Mouse (Mus musculus) cerebellum, postnatal 14 days (tissue): ENCODE data around the gene Caln1.

ENCODE experiments used
- DNase-seq, 2 experiments: peaks; one replicate each; pipeline ENCODE4 v3.0.0; 2021; ENCODE audit warnings: mixed read lengths in 2 of 2

Caln1 gene

GRCm38 (mm10) chr5:130369237-130369636 is at the start of gene Caln1:
Gene Caln1 (plus strand): TSS chr5:130369455.
- DNase-seq: peak; percentile 93 to 94

GRCm38 (mm10) chr5:130319783-130320182 is 49.5 kb upstream of the Caln1 start:
- peak; percentile 52 to 54 for DNase-seq

- DNase-seq: peak; percentile 66 to 67
Measured at GRCm38 (mm10) chr5:130320485-130320884, 48.8 kb upstream of the Caln1 start.

DNA sequence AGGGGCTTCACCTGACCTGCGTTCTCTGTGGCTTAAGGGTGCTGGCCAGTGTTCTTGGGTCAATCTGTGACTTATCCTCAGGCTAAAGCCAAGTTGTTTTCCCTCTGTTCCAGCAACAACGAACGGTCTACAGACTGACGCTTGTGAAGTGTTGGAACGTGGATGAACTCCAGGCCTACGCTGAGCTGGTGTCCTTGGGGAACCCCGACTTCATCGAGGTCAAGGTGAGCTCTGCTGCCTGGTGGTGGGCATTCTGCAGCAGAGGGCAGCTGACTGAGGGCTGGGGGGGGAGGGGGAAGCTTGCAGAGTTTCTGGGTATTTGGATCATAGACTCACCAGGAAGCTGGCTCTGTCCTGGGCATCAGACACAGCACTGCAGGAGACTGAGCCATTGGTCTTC is 43.8 kb upstream of the Caln1 start:
- DNase-seq: no peak

DNA sequence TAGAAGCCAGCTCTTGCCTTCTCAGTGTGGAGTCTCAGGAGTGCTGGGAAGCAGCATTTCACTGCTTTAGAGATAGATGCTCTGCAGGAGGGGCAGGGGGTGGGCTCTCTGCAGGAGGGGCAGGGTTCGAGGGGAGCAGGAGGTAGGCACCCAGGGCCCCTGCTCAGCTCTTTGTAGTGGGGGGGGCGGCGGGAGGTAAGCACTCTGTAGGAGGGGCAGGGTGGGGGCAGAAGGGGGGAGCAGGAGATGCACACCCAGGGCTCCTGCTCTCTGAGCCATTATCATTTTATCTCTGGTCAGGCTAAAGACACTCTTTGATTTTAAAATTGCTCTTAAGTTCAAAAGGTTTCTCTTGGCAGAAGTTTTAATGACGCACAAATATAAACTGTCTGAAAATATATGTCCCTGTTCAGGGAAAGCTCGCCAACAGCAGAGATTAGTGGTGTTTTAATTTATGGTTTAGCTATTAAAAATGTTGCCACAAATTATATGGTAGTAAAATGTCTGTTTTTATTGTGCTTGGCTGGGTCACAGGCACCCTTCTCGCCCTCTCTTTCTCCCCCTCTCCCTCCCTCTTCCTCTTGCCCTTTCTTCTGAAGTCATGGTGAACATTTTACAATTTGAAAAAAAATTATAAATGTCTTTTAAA is 41.5 kb upstream of the Caln1 start:
- DNase-seq: no peak

DNA sequence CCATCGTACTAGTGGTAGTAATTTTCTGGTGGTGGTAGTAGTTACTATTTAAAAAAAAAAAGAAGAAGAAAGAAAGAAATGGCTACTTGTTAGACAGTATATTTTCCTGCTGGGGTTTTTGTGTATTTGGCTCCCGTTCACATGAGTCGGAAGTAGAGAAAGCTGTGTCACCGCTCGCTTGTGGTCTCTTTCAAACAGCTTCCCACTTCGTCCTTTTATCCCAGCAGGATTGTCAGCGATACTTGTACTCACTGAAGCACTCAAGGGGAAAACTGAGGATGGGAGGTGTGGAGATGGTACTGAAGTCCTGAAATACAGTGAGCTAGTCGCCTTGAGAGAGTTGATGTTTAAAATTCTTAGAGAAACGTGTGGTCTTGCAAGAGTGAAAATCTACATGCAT is 40.9 kb upstream of the Caln1 start:
- no peak for DNase-seq

- DNase-seq: no peak
Measured at GRCm38 (mm10) chr5:130329889-130330288, 39.4 kb upstream of the Caln1 start.

DNA sequence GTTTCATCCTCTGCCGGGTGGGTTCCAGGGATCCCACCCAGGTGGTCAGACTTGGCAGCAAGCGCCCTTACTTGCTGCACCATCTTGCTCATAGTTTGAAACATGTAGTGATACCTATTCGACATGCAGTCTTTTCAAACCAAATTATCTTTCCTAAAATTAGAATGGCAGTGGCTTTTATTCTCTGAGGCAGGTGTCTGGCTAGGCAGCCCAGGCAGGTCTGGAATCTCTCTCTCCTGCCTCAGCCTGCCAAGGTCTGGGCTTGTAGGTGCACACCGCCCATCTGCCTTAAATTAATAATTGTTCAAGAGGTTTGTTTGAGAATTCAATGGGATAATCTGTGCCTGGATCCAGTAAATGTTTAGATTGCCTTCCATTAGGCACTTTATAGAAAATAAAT is 38.5 kb upstream of the Caln1 start:
- peak in 1 of 2 experiments; percentile 59 for DNase-seq

DNA sequence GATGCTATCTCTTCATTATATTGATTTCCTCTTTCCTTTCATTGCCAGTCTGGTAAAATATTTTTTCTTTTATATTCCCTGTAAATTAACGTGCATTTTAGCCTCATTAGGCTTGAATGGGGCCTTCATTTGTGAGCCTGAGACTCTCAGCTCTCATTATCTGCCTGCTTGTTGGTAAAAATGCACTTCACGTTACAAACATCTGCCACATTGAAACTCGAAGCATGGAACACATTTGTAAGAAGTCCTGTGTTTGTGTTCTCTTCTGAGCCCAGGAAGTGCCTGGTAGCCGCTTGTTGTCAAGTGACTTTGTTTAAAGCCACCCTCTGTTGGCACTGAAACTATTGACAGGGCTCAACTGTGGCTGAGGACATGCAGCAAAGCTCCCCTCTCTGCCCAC is 38.0 kb upstream of the Caln1 start:
- DNase-seq: no peak

GRCm38 (mm10) chr5:130333566-130333965 is 35.7 kb upstream of the Caln1 start:
- DNase-seq: peak; percentile 72 to 75

DNA sequence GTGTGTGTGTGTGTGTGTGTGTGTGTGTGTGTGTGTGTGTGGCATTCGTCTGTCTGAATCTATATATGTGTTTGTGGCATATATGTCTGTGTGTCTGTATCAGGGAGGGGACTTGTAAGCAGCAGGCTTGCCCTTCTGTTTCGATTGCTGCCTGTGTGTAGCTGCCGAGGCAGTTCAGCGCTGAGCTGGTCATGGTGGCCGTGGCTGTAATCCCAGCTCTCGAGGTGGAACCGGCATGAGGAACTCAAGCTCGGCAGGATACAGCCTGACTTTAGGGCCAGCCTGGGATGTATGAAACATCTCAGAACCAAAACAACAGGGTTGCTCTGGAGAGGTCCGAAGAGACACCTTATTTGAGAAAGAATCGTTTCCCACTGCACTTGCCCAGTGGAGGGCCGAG is 35.3 kb upstream of the Caln1 start:
- DNase-seq: peak; percentile 67 to 72

GRCm38 (mm10) chr5:130335462-130335861 is 33.8 kb upstream of the Caln1 start:
- no peak for DNase-seq

DNA sequence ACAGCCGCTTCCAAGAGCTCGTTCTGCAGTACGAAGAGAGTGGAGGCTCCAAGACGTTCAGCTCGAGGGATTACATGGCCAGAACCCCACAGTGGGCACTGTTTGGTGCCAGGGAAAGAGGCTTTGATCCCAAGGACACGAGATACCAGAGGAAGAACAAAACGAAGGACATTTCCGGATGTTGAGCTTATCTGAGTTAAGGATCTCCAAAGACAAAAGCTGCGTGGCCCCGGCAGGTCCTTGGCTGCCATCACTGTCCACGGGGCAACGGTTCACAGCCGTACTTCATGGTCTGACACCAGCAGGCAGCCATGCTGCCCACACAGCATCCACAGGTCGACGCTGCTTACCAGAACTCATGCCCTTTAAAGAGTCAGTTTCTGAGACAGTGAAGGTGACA is 28.6 kb upstream of the Caln1 start:
- DNase-seq: no peak

DNA sequence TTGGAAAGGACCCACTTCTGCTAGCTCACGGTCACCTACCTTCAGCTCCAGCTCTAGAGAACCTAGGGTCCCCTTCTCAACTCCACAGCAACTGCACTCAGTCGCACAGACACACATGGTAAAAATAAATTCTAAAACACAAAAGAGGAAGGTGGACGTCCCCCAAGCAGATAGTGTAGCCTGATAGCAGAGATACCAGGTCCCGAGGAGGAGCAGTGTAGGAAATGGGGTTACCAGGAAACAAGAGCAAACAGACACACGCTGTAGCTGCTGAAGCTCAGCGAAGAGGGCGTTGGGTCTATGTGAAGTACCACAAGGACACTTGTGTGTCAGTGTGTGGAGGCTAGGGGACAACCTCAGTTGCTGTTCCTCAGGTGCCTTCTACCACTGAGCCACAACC is 24.3 kb upstream of the Caln1 start:
- no peak for DNase-seq

DNA sequence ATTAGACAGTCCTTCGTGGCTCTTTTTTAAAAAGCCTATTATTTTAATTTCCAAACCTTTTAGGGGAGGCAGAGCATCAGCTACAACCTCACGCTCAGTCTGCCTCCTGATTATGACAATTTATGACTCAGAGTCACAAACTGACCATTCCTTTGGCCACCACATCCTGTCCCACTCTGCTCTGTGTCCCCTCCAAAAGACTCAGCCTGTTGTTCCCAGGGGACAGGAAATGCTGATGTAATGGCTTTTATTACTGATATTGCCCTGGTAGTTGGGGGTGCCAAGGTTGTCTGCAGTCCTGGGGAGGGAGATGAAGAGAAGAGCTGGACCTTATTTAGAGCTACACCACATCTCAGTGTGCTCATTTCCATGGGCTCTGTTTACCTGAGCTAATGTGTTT is 23.4 kb upstream of the Caln1 start:
- DNase-seq: no peak

DNA sequence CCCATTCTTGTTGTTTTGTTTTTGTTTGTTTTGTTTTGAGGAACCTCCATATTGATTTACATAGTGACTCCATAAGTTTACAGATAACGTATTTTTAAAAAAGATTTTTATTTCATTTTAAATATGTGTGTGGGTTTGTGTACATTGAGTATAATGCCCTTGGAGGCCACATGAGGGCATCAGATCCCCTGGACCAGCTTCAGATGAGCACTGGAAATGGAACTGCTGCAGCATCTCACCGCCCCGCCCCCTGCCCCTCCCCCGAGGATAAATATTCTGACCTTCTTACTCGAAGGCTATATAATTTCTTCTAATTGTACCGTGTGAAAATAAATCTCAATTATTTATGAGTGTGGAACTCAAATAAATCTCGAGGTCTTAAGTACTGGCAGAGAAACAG is 14.0 kb upstream of the Caln1 start:
- DNase-seq: no peak

DNA sequence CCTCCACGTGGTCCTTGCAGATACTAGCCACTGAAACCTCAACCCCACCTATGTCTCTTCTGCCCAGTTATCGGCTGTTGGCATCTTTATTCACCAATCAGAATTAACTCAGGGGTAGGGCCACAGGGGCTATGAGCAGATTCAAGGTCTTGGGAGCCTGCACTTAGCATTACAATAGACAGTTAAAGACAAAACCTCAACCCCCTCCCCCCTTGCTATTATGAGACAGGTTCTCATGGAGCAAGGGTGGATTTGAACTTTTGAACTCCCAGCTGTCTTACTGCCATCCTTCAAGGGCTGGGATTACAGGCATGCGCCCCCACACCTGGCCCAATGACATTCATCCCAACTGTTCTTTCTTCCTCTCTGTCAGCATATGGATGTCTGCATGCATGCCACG is 6.1 kb upstream of the Caln1 start:
- DNase-seq: no peak

DNA sequence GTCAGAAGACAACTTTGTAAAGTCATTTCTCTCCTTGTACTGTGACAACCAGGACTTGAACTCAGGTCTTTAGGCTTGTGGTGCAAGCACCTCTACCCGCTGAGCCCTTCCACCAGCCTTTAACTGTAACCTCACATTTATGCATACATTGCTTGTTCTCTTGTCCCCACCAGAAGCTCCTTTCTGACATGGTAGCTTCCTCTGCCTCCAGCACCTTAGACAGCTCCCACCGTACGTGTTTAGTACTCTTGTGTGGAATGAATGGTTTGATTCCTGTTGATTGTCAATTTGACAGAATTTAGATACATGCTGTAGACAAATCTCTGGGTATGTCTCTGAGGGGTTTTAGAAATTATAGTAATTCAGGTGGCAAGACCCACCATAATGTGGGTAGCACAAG is 5.5 kb upstream of the Caln1 start:
- DNase-seq: no peak

GRCm38 (mm10) chr5:130368236-130368635 is 1.0 kb upstream of the Caln1 start:
- DNase-seq: peak; percentile 53 to 77

GRCm38 (mm10) chr5:130375411-130375810 is 6.2 kb downstream of the Caln1 start:
- DNase-seq: no peak

GRCm38 (mm10) chr5:130384222-130384912 is 15.1 kb downstream of the Caln1 start, which contains the start of gene A330070K13Rik:
Gene A330070K13Rik (minus strand): TSS chr5:130384631.
- peak in 1 of 2 experiments; percentile 38 for DNase-seq

GRCm38 (mm10) chr5:130386418-130386817 is 17.2 kb downstream of the Caln1 start:
- DNase-seq: no peak

- peak; percentile 47 to 61 for DNase-seq
Measured at GRCm38 (mm10) chr5:130393618-130394355, 24.5 kb downstream of the Caln1 start.

DNA sequence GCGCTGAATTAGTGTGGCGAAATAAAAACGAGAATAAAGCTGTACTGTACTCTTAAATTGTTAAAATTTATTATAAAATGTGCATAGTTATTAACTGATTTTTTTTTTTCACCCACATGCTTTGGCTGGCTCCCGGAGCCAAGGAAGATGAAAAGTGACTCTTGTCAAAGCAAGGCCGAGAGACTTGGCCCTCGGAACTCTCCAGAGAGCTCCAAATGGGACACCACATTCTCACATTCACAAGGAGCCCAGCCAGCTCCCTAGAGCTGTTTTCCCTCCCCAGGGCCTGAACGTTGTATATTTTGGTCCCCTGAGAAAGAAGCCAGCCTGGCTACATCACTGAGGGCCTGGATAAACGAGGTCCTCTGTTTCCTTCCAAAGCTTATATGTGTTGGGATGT is 25.1 kb downstream of the Caln1 start:
- DNase-seq: no peak
